Mouse (Mus musculus) lung, postnatal 0 days (tissue): Measurements from ENCODE around the gene Zbtb14.

Experiments
- CTCF ChIP-seq: IDR thresholded peaks from 2 replicates; pipeline ENCODE4 v1.5.1; 2016; ENCODE audit warnings: antibody characterized with exemption, mild to moderate bottlenecking
- EP300 ChIP-seq: IDR thresholded peaks from 2 replicates; pipeline ENCODE4 v1.6.1; 2016; ENCODE audit warnings: antibody characterized with exemption, mild to moderate bottlenecking, control low read depth

DNA sequence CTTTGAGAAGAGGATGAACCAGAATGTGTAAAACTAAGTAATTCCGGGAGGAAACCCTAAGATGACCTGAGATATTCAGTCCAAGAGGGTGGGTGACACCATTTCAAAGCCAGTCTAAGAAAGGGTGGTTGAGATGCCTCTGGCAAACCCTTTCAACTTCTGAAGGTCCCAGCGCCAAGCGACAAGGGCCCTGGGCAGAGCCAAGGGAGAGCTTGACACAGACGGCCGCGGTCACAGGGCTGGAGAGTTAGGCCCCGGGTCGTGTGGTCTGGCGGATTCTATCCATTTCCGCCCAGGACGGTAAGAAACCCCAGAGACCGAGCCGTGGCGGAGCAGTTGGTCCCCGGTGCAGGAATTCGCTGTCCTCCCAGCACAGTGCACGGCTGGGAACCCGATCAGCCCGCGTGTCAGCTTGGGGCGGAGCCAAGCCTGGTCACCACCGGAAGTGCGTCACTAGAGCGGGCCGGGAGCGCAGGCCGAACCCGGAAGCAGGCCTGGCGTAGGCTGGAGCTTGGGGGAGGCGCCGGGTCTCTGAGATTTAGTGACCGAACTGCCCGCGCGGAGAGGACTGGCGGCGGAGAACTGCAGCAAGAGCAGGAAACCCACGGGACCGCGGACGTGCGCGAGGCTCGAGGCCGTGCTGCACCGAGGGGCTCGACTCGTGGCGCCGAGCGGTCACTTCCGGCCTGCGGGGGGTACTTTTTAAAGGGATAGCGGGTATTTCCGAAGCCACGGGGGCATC is 34.2 kb downstream of the Zbtb14 start:
- TF ChIP-seq CTCF: no peak
- 0 out of 2 replicates have a peak, but pooled peaks have one; percentile 25 for TF ChIP-seq EP300
